Mouse (Mus musculus) hindbrain, embryonic 14.5 days (tissue): Measurements from ENCODE around the gene C2cd4d. TPM values are rescaled to one million over a fixed set of nuclear protein-coding genes. Genes with fewer than 3 reads are reported as not detected.
A peak's percentile ranks its signal among the peaks of the same experiment; 100 is the strongest.

Source experiments
- ATAC-seq: fragments of 200-750 bp; cut with Nextera tagmentation; 2 replicates; pipeline ENCODE4 v1.8.0; 2017; ENCODE audit warnings: moderate number of reproducible peaks, mild to moderate bottlenecking, moderate TSS enrichment, moderate library complexity; ENCODE audit not compliant: low FRiP score
- DNase-seq: peaks from one replicate; pipeline ENCODE4 v3.0.0-alpha.2; 2015; ENCODE audit warnings: low spot score
- H3K27ac ChIP-seq: fragments of 300-500 bp; sonication (generic); 2 replicates; pipeline ENCODE4 v1.5.1; 2014; ENCODE audit warnings: mild to moderate bottlenecking, moderate library complexity
- H3K27me3 ChIP-seq: fragments of 300-500 bp; sonication (generic); 2 replicates; pipeline ENCODE4 v1.6.1; 2014; ENCODE audit warnings: mild to moderate bottlenecking, low read length, mixed read lengths; ENCODE audit not compliant: control insufficient read depth, insufficient read depth
- H3K36me3 ChIP-seq: fragments of 300-500 bp; sonication (generic); replicated peaks from 2 replicates; pipeline ENCODE4 v1.6.1; 2014; ENCODE audit not compliant: control insufficient read depth, insufficient read depth
- H3K4me1 ChIP-seq: fragments of 300-500 bp; sonication (generic); replicated peaks from 2 replicates; pipeline ENCODE4 v1.6.1; 2014; ENCODE audit warnings: antibody characterized with exemption, low read length, mixed read lengths; ENCODE audit not compliant: control insufficient read depth, insufficient read depth
- H3K4me2 ChIP-seq: fragments of 300-500 bp; sonication (generic); replicated peaks from 2 replicates; pipeline ENCODE4 v1.6.1; 2014; ENCODE audit warnings: mild to moderate bottlenecking, moderate library complexity
- H3K4me3 ChIP-seq: fragments of 300-500 bp; sonication (generic); replicated peaks from 2 replicates; pipeline ENCODE4 v1.5.1; 2014; ENCODE audit warnings: mild to moderate bottlenecking, low read length
- H3K9ac ChIP-seq: fragments of 300-500 bp; sonication (generic); 2 replicates; pipeline ENCODE4 v1.6.1; 2014
- H3K9me3 ChIP-seq: fragments of 300-500 bp; sonication (generic); 2 replicates; pipeline ENCODE4 v1.6.1; 2016; ENCODE audit warnings: low read length; ENCODE audit not compliant: control insufficient read depth
- WGBS: fragments of 180-500 bp; shearing (Covaris S2); extraction: QIAGEN DNeasy Blood & Tissue Kit; methylation state at CpG from one replicate; pipeline ENCODE4 v1.1.7; 2014; 5-methylcytosine and 5-hydroxymethylcytosine counted together
- polyA plus RNA-seq: library from polyadenylated mRNA; unstranded; fragments of >200 nt; fragmentation: Nextera tagmentation; extraction: Ambion mirVana; gene quantifications from 2 replicates; pipeline ENCODE4 v1.2.1, GENCODE M21; 2014

Gene C2cd4d
- polyA plus RNA-seq, 1 experiment from 2014 or later = 4.1 TPM

GRCm38 (mm10) chr3:94386671-94387070 lies 24.4 kb downstream of the C2cd4d start:
- no peak overlapping the region for H3K4me3 ChIP-seq
- 74% methylated on average over 4 of the region's 4 CpGs for WGBS
- no peak overlapping the region for H3K9ac ChIP-seq
- no peaks in the 10 kb centered on the region for H3K4me1 ChIP-seq
- DNase-seq (no peak), ATAC-seq (no peak)
- no peaks in the 10 kb centered on the region for H3K36me3 ChIP-seq
- H3K9me3 ChIP-seq = no peaks in the 10 kb centered on the region
- H3K27ac ChIP-seq = no peak overlapping the region
- H3K27me3 ChIP-seq = no peaks in the 10 kb centered on the region
- no peak overlapping the region for H3K4me2 ChIP-seq

GRCm38 (mm10) chr3:94387391-94387790 lies 25.2 kb downstream of the C2cd4d start:
- H3K4me2 ChIP-seq = no peak overlapping the region
- no peak overlapping the region for H3K9ac ChIP-seq
- H3K27ac ChIP-seq = no peak overlapping the region
- 93% methylated on average over 10 of the region's 10 CpGs for WGBS
- no peaks in the 10 kb centered on the region for H3K36me3 ChIP-seq
- H3K4me3 ChIP-seq = no peak overlapping the region
- DNase-seq (no peak), ATAC-seq (no peak)
- H3K9me3 ChIP-seq = no peaks in the 10 kb centered on the region
- H3K27me3 ChIP-seq = no peaks in the 10 kb centered on the region
- H3K4me1 ChIP-seq = no peaks in the 10 kb centered on the region

GRCm38 (mm10) chr3:94388047-94388446 lies 25.8 kb downstream of the C2cd4d start:
- Histone ChIP-seq H3K4me1 (no peaks in the 10 kb centered on the region), H3K9me3 (no peaks in the 10 kb centered on the region), H3K4me2 (no peak overlapping the region), H3K9ac (no peak overlapping the region), H3K36me3 (no peaks in the 10 kb centered on the region), H3K27ac (no peak overlapping the region), H3K4me3 (no peak overlapping the region), H3K27me3 (no peaks in the 10 kb centered on the region)
- WGBS = 83% methylated on average over 5 of the region's 5 CpGs
- no peak for DNase-seq
- no peak for ATAC-seq

- H3K36me3 ChIP-seq = no peaks in the 10 kb centered on the region
Observed at GRCm38 (mm10) chr3:94389420-94389819, 27.2 kb downstream of the C2cd4d start.

GRCm38 (mm10) chr3:94391001-94391400 lies 28.8 kb downstream of the C2cd4d start:
- Histone ChIP-seq H3K9me3 (no peaks in the 10 kb centered on the region), H3K27ac (no peak overlapping the region), H3K9ac (no peak overlapping the region), H3K27me3 (no peaks in the 10 kb centered on the region), H3K36me3 (no peaks in the 10 kb centered on the region), H3K4me1 (no peaks in the 10 kb centered on the region), H3K4me3 (no peak overlapping the region), H3K4me2 (no peak overlapping the region)
- ATAC-seq = no peak
- WGBS = 83% methylated on average over 5 of the region's 5 CpGs
- peak; percentile 16 for DNase-seq

More at GRCm38 (mm10) chr3:94389420-94389819, 27.2 kb downstream of the C2cd4d start:
- H3K27me3 ChIP-seq = no peaks in the 10 kb centered on the region
- ATAC-seq (no peak), DNase-seq (no peak)
- no peak overlapping the region for H3K27ac ChIP-seq
- WGBS = 96% methylated on average over 16 of the region's 16 CpGs
- no peaks in the 10 kb centered on the region for H3K9me3 ChIP-seq
- H3K4me2 ChIP-seq = no peak overlapping the region
- no peaks in the 10 kb centered on the region for H3K4me1 ChIP-seq
- H3K9ac ChIP-seq = no peak overlapping the region
- H3K4me3 ChIP-seq = no peak overlapping the region

GRCm38 (mm10) chr3:94392128-94392527 lies 29.9 kb downstream of the C2cd4d start:
- 81% methylated on average over 2 of the region's 2 CpGs for WGBS

GRCm38 (mm10) chr3:94393049-94393448 lies 30.8 kb downstream of the C2cd4d start:
- no peak overlapping the region for H3K9ac ChIP-seq
- H3K27ac ChIP-seq = no peak overlapping the region
- no peak overlapping the region for H3K4me3 ChIP-seq
- 60% methylated on average over 4 of the region's 4 CpGs for WGBS
- H3K36me3 ChIP-seq = no peaks in the 10 kb centered on the region
- DNase-seq (no peak), ATAC-seq (no peak)
- no peak overlapping the region for H3K4me2 ChIP-seq
- no peaks in the 10 kb centered on the region for H3K9me3 ChIP-seq
- peaks cover 10% of the 10 kb centered on the region; the same call in 1 of the 2 replicates for H3K27me3 ChIP-seq
- H3K4me1 ChIP-seq = no peaks in the 10 kb centered on the region

More at GRCm38 (mm10) chr3:94392128-94392527, 29.9 kb downstream of the C2cd4d start:
- no peak overlapping the region for H3K27ac ChIP-seq
- H3K27me3 ChIP-seq = peaks cover 4% of the 10 kb centered on the region; the same call in 1 of the 2 replicates
- H3K36me3 ChIP-seq = no peaks in the 10 kb centered on the region
- H3K4me1 ChIP-seq = no peaks in the 10 kb centered on the region
- no peak overlapping the region for H3K4me3 ChIP-seq
- H3K9me3 ChIP-seq = no peaks in the 10 kb centered on the region
- DNase-seq = no peak
- ATAC-seq = no peak
- no peak overlapping the region for H3K9ac ChIP-seq
- no peak overlapping the region for H3K4me2 ChIP-seq

GRCm38 (mm10) chr3:94396336-94396735 lies 34.1 kb downstream of the C2cd4d start:
- Histone ChIP-seq H3K9ac (no peak overlapping the region), H3K4me3 (no peak overlapping the region), H3K27me3 (peaks cover 10% of the 10 kb centered on the region; the same call in 1 of the 2 replicates), H3K36me3 (no peaks in the 10 kb centered on the region), H3K9me3 (no peaks in the 10 kb centered on the region), H3K4me1 (peaks cover 5% of the 10 kb centered on the region), H3K27ac (no peak overlapping the region), H3K4me2 (no peak overlapping the region)
- no peak for DNase-seq
- 77% methylated on average over 1 of the region's 1 CpGs for WGBS
- ATAC-seq = no peak

GRCm38 (mm10) chr3:94396851-94397250 lies 34.6 kb downstream of the C2cd4d start:
- 87% methylated on average over 4 of the region's 4 CpGs for WGBS
- no peaks in the 10 kb centered on the region for H3K9me3 ChIP-seq
- ATAC-seq (no peak), DNase-seq (no peak)
- H3K4me2 ChIP-seq = no peak overlapping the region
- H3K27ac ChIP-seq = no peak overlapping the region
- H3K9ac ChIP-seq = no peak overlapping the region
- no peaks in the 10 kb centered on the region for H3K36me3 ChIP-seq
- no peak overlapping the region for H3K4me3 ChIP-seq
- peaks cover 5% of the 10 kb centered on the region for H3K4me1 ChIP-seq
- H3K27me3 ChIP-seq = peaks cover 10% of the 10 kb centered on the region; the same call in 1 of the 2 replicates

- Histone ChIP-seq H3K9me3 (no peaks in the 10 kb centered on the region), H3K27me3 (peaks cover 10% of the 10 kb centered on the region; the same call in 1 of the 2 replicates), H3K4me3 (peak within 1 kb of the TSS; percentile 32), H3K4me1 (peaks cover 5% of the 10 kb centered on the region), H3K27ac (no peak within 1 kb of the TSS), H3K4me2 (peak within 1 kb of the TSS; percentile 63), H3K9ac (peak within 1 kb of the TSS; percentile 56), H3K36me3 (no peaks in the 10 kb centered on the region)
- peak; percentile 19 for DNase-seq
- ATAC-seq = no peak
- 67% methylated on average over 6 of the region's 6 CpGs for WGBS
Observed at GRCm38 (mm10) chr3:94398217-94398616, 36.0 kb downstream of the C2cd4d start, which contains the start of gene Lingo4. Gene Lingo4, plus strand, starts transcription at chr3:94398517.
